Mouse (Mus musculus) MEL (cell line): ENCODE measurements around the gene Rundc3a. TPM values are rescaled to one million over a fixed set of nuclear protein-coding genes. Genes with fewer than 3 reads are reported as not detected.

Experiments
- DNase-seq: peaks from one replicate; pipeline ENCODE4 v3.0.0; 2011; ENCODE audit warnings: low read depth, low spot score
- H3K27ac ChIP-seq: 2 replicates; pipeline ENCODE4 v1.5.1; 2012; ENCODE audit warnings: low read depth, mild to moderate bottlenecking, control low read depth, low read length, moderate library complexity; ENCODE audit not compliant: control insufficient read depth
- H3K27me3 ChIP-seq, 2 experiments: fragments of 150-350 bp in 1 of 2; sonication (generic) in 1 of 2; 2 replicates each; pipeline ENCODE4 v1.6.1; 2012; ENCODE audit warnings: low read length in 2 of 2, mild to moderate bottlenecking in 2 of 2, improper control_type of control experiment in 1 of 2, moderate library complexity in 1 of 2; ENCODE audit not compliant: insufficient read depth in 2 of 2, control insufficient read depth in 1 of 2
- H3K36me3 ChIP-seq, 2 experiments: 2 replicates each; pipeline ENCODE4 v1.6.1; 2012 to 2014; ENCODE audit warnings: low read length in 2 of 2, improper control_type of control experiment in 1 of 2, inconsistent platforms in 1 of 2, mild to moderate bottlenecking in 1 of 2; ENCODE audit not compliant: insufficient read depth in 2 of 2, control insufficient read depth in 1 of 2
- H3K4me1 ChIP-seq, 2 experiments: fragments of 150-350 bp in 1 of 2; sonication (generic) in 1 of 2; 2 replicates each; pipeline ENCODE4 v1.6.1; 2012; ENCODE audit warnings: low read length in 2 of 2, improper control_type of control experiment in 1 of 2, mild to moderate bottlenecking in 1 of 2; ENCODE audit not compliant: insufficient read depth in 2 of 2, control insufficient read depth in 1 of 2
- H3K4me3 ChIP-seq, 2 experiments: fragments of 150-350 bp in 1 of 2; sonication (generic) in 1 of 2; 2 replicates each; pipeline ENCODE4 v1.5.1; 2012; ENCODE audit warnings: low read depth in 2 of 2, low read length in 2 of 2, mild to moderate bottlenecking in 2 of 2, moderate library complexity in 2 of 2, control low read depth in 1 of 2, improper control_type of control experiment in 1 of 2; ENCODE audit not compliant: control insufficient read depth in 1 of 2, insufficient read depth in 1 of 2
- H3K79me2 ChIP-seq: 2 replicates; pipeline ENCODE4 v1.6.1; 2012; ENCODE audit warnings: mild to moderate bottlenecking, low read length, moderate library complexity; ENCODE audit not compliant: control insufficient read depth, poor library complexity, insufficient read depth
- H3K9ac ChIP-seq: 2 replicates; pipeline ENCODE4 v1.6.1; 2012; ENCODE audit warnings: low read depth, mild to moderate bottlenecking, control low read depth, low read length, moderate library complexity; ENCODE audit not compliant: control insufficient read depth, poor library complexity, severe bottlenecking
- H3K9me3 ChIP-seq: fragments of 150-350 bp; sonication (generic); replicated peaks from 2 replicates; pipeline ENCODE4 v1.6.1; 2012; ENCODE audit warnings: mild to moderate bottlenecking, low read length, improper control_type of control experiment, moderate library complexity; ENCODE audit not compliant: insufficient read depth
- BHLHE40 ChIP-seq: IDR thresholded peaks from 2 replicates; pipeline ENCODE4 v1.6.1; 2012; ENCODE audit warnings: low read depth, mild to moderate bottlenecking, inconsistent platforms, low read length, improper control_type of control experiment, borderline replicate concordance
- CHD1 ChIP-seq: IDR thresholded peaks from 2 replicates; pipeline ENCODE4 v1.6.1; 2012; ENCODE audit warnings: low read depth, mild to moderate bottlenecking, inconsistent platforms, low read length, improper control_type of control experiment
- CHD2 ChIP-seq: IDR thresholded peaks from 2 replicates; pipeline ENCODE4 v1.6.1; 2011; ENCODE audit warnings: low read length, improper control_type of control experiment
- CTCF ChIP-seq, 3 experiments: IDR thresholded peaks in 2 of 3; conservative IDR thresholded peaks in 1 of 3; 2 replicates each; pipeline ENCODE4 v1.5.1; 2011 to 2012; ENCODE audit warnings: low read length in 3 of 3, low read depth in 2 of 3, mild to moderate bottlenecking in 2 of 3, improper control_type of control experiment in 1 of 3, inconsistent platforms in 1 of 3, mixed read lengths in 1 of 3, moderate library complexity in 1 of 3; ENCODE audit not compliant: control insufficient read depth in 1 of 3, insufficient read depth in 1 of 3, poor library complexity in 1 of 3, severe bottlenecking in 1 of 3
- ELF1 ChIP-seq: IDR thresholded peaks from 2 replicates; pipeline ENCODE4 v1.6.1; 2014; ENCODE audit warnings: low read depth, mild to moderate bottlenecking, inconsistent platforms, low read length, improper control_type of control experiment, moderate library complexity
- ETS1 ChIP-seq: IDR thresholded peaks from 2 replicates; pipeline ENCODE4 v1.6.1; 2012; ENCODE audit warnings: low read depth, mild to moderate bottlenecking, inconsistent platforms, low read length, improper control_type of control experiment, moderate library complexity
- HCFC1 ChIP-seq: IDR thresholded peaks from 2 replicates; pipeline ENCODE4 v1.6.1; 2012; ENCODE audit warnings: low read depth, mild to moderate bottlenecking, inconsistent platforms, low read length, improper control_type of control experiment, moderate library complexity
- KAT2A ChIP-seq: conservative IDR thresholded peaks from 2 replicates; pipeline ENCODE4 v1.6.1; 2012; ENCODE audit warnings: low read depth, low read length, improper control_type of control experiment, inconsistent platforms
- MYB ChIP-seq: IDR thresholded peaks from 2 replicates; pipeline ENCODE4 v1.6.1; 2011; ENCODE audit warnings: mild to moderate bottlenecking, low read depth, low read length, improper control_type of control experiment
- MYC ChIP-seq: IDR thresholded peaks from 2 replicates; pipeline ENCODE4 v1.6.1; 2011; ENCODE audit warnings: low read depth, mild to moderate bottlenecking, low read length, improper control_type of control experiment, moderate library complexity
- NELFE ChIP-seq: IDR thresholded peaks from 2 replicates; pipeline ENCODE4 v1.6.1; 2011; ENCODE audit warnings: low read depth, low read length, improper control_type of control experiment
- NRF1 ChIP-seq: IDR thresholded peaks from 2 replicates; pipeline ENCODE4 v1.6.1; 2014; ENCODE audit warnings: low read depth, mild to moderate bottlenecking, inconsistent platforms, low read length, improper control_type of control experiment, moderate library complexity; ENCODE audit not compliant: poor library complexity, insufficient read depth, severe bottlenecking
- POLR2A ChIP-seq, 2 experiments: IDR thresholded peaks; 2 replicates each; pipeline ENCODE4 v1.6.1; 2011 to 2012; ENCODE audit warnings: low read length in 2 of 2, mild to moderate bottlenecking in 2 of 2, control low read depth in 1 of 2, improper control_type of control experiment in 1 of 2, low read depth in 1 of 2, moderate library complexity in 1 of 2; ENCODE audit not compliant: control insufficient read depth in 1 of 2, insufficient read depth in 1 of 2, poor library complexity in 1 of 2
- POLR2AphosphoS5 ChIP-seq: IDR thresholded peaks from 2 replicates; pipeline ENCODE4 v1.6.1; 2012; ENCODE audit warnings: low read depth, borderline replicate concordance, mild to moderate bottlenecking, inconsistent platforms, low read length, moderate library complexity, mixed read lengths
- RAD21 ChIP-seq: IDR thresholded peaks from 2 replicates; pipeline ENCODE4 v1.6.1; 2011; ENCODE audit warnings: mild to moderate bottlenecking, low read depth, low read length, improper control_type of control experiment
- SIN3A ChIP-seq: IDR thresholded peaks from 2 replicates; pipeline ENCODE4 v1.6.1; 2012; ENCODE audit warnings: low read length, improper control_type of control experiment, inconsistent platforms
- SMC3 ChIP-seq: IDR thresholded peaks from 2 replicates; pipeline ENCODE4 v1.6.1; 2011; ENCODE audit warnings: low read depth, low read length, improper control_type of control experiment
- TAL1 ChIP-seq: IDR thresholded peaks from 2 replicates; pipeline ENCODE4 v1.6.1; 2012; ENCODE audit warnings: mild to moderate bottlenecking, inconsistent platforms, low read length, moderate library complexity, mixed read lengths
- TBP ChIP-seq: IDR thresholded peaks from 2 replicates; pipeline ENCODE4 v1.8.0; 2011; ENCODE audit warnings: low read depth, low read length, improper control_type of control experiment
- TCF12 ChIP-seq: IDR thresholded peaks from 2 replicates; pipeline ENCODE4 v1.6.1; 2014; ENCODE audit warnings: low read depth, mild to moderate bottlenecking, inconsistent platforms, low read length, improper control_type of control experiment, moderate library complexity
- ZNF384 ChIP-seq: IDR thresholded peaks from 2 replicates; pipeline ENCODE4 v1.6.1; 2012; ENCODE audit warnings: low read depth, mild to moderate bottlenecking, inconsistent platforms, low read length, improper control_type of control experiment
- polyA plus RNA-seq, 2 experiments: library from polyadenylated mRNA; stranded (reverse) in 1 of 2; unstranded in 1 of 2; fragments of >175 nt in 1 of 2; fragments of >200 nt in 1 of 2; gene quantifications; 2 replicates each; pipeline versions ENCODE4 v1.2.1 to v1.2.4; 2012; ENCODE audit warnings: low replicate concordance in 2 of 2, low read depth in 1 of 2; ENCODE audit not compliant: insufficient read length in 2 of 2, insufficient read depth in 1 of 2, missing spikeins in 1 of 2
- total RNA-seq: library from RNA; depleted of rRNA; stranded (reverse); fragments of 300-350 nt; gene quantifications from 2 replicates; pipeline ENCODE4 v1.2.3, GENCODE M21; 2012

The Rundc3a gene
- total and polyA plus RNA-seq, 3 experiments, result 0.39 to 2.1 TPM; not detected in 1

DNA sequence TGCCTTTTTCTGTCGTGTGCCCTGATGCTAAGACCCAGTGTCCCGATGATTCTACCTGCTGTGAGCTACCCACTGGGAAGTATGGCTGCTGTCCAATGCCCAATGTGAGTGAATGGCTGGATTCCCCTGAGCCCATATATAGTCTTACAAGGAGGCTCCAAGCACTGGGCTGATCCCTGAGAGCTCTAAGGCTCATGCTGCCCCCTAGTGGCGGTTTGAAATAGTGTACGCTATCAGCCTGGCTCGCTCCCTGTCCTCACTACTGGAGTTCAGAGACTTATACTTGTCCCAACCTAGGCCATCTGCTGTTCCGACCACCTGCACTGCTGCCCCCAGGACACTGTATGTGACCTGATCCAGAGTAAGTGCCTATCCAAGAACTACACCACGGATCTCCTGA lies 41.2 kb downstream of the Rundc3a start:
- peaks cover 0 to 4% of the 10 kb centered on the region in 2 experiments; a peak in 3 of 4 replicates for H3K36me3 ChIP-seq
- peaks cover 2% of the 10 kb centered on the region; the same call in 1 of the 2 replicates for H3K79me2 ChIP-seq
- no peaks in the 10 kb centered on the region for H3K27me3 ChIP-seq
- H3K9ac ChIP-seq, result no peak overlapping the region
- peak; percentile 92 for DNase-seq
- H3K4me1 ChIP-seq, result peaks cover 3 to 18% of the 10 kb centered on the region in 2 experiments; a peak in 3 of 4 replicates
- H3K4me3 ChIP-seq, result no peak overlapping the region
- H3K27ac ChIP-seq, result no peak overlapping the region
- H3K9me3 ChIP-seq, result no peaks in the 10 kb centered on the region
- TF ChIP-seq TBP (0 out of 2 replicates have a peak, but pooled peaks have one; percentile 15), NELFE (no peak), POLR2AphosphoS5 (no peak), CHD2 (no peak), CTCF (IDR thresholded peaks at IDR 0.05 in 2 of 3, conservative IDR thresholded peaks at IDR 0.05 in 1 of 3; ENCODE audit: control insufficient read depth in 1 of 3, insufficient read depth in 1 of 3, low read depth in 2 of 3, low read length in 3 of 3, poor library complexity in 1 of 3, severe bottlenecking in 1 of 3) (peak; percentile 91 to 93 (median 92)), SIN3A (peak; percentile 48; the same call in 1 of the 2 replicates), TAL1 (no peak), RAD21 (peak; percentile 90), HCFC1 (no peak), SMC3 (peak; percentile 87), KAT2A (no peak), MYC (0 out of 2 replicates have a peak, but pooled peaks have one; percentile 45)

DNA sequence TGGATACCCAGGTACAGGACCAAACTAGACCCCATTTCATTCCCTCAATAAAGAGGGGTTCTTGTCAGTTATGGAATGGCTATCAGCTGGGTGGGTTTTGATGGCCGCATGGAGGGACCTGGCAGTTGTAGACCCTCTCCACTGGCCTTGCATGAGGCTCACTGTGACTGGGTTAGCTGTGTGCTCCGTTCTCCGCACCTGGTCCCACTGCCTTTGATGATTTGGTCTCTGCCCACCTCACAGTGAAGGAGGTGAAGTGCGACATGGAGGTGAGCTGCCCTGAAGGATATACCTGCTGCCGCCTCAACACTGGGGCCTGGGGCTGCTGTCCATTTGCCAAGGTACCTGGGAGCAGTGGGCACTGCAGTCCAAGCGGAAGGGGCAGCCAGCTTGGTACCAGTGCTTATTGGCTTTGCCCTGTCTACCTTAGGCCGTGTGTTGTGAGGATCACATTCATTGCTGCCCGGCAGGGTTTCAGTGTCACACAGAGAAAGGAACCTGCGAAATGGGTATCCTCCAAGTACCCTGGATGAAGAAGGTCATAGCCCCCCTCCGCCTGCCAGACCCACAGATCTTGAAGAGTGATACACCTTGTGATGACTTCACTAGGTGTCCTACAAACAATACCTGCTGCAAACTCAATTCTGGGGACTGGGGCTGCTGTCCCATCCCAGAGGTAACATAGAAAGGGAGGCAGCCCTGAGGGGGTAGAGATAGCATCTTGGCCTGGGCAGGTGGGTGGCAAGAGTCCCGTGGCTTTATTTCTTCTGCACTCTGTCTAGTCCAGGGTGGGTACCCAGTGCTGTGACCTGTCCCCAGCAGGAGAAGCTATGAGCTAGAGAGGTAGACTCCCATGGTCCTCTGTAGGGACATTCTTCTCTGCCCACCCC lies 41.9 kb downstream of the Rundc3a start:
- Histone ChIP-seq H3K4me1 (peaks cover 3 to 12% of the 10 kb centered on the region in 2 experiments; a peak in 3 of 4 replicates), H3K4me3 (no peak overlapping the region), H3K9ac (no peak overlapping the region), H3K79me2 (peaks cover 2% of the 10 kb centered on the region; the same call in 1 of the 2 replicates), H3K27me3 (no peaks in the 10 kb centered on the region), H3K9me3 (no peaks in the 10 kb centered on the region), H3K36me3 (peaks cover 0 to 2% of the 10 kb centered on the region in 2 experiments; a peak in 2 of 4 replicates), H3K27ac (no peak overlapping the region)
- no peak for TF ChIP-seq ETS1
- no peak for TF ChIP-seq ELF1
- no peak for TF ChIP-seq NRF1
- no peak for TF ChIP-seq POLR2A (IDR thresholded peaks at IDR 0.05; ENCODE audit: control insufficient read depth in 1 of 2, insufficient read depth in 1 of 2, low read depth in 1 of 2, low read length in 2 of 2, poor library complexity in 1 of 2)
- no peak for TF ChIP-seq TCF12
- no peak for TF ChIP-seq ZNF384
- no peak for TF ChIP-seq CHD1
- TF ChIP-seq BHLHE40, result no peak
- TF ChIP-seq MYB, result no peak
- no peak for DNase-seq
